Mouse (Mus musculus): Measurements from ENCODE around the gene Amph.

- TF ChIP-seq CTCF (conservative IDR thresholded peaks at IDR 0.05; ENCODE audit: low read length) (no peak), POU5F1 (IDR thresholded peaks at IDR 0.05; ENCODE audit: borderline replicate concordance, low read length) (no peak), NANOG (IDR thresholded peaks at IDR 0.05; ENCODE audit: borderline replicate concordance, low read length) (no peak)
These were observed 158.4 kb downstream of the Amph start for GRCm38 (mm10) chr13:19106418-19106817.

All from E14TG2a.4 (cell line).